Comparison of ENCODE assay signal across 8 mouse cellular contexts in the genomic region with DNA sequence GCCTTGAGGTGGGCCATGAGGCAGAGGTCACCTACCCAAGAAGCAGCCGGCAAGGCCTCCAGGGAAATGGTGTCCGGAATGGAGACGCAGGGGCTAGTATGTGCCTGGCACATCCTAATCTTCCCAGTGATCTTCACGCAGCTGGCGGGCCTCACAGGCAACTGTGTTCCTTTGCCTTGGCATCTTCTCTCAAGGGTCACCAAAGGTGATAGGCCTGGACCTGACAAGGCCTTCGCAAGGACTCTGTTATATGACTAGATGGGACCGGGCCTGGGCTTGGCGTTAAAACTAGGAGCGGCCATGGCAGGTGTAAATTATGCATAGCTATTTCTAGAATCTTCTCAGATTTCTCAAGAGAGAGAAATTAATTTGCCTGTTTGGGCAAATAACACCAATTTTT.
DNase-seq lines count a peak whose midpoint lies in the region; ATAC-seq and TF ChIP-seq lines count a peak whose summit lies in the region.

No protein-coding gene starts in this region.

- H3K4me2 ChIP-seq in forebrain, embryonic 12.5 days: no peak overlapping the region
- no peak overlapping the region; the same call in 1 of the 2 replicates for H3K4me2 ChIP-seq in forebrain, embryonic 13.5 days
- peak overlapping the region; percentile 73 for H3K4me2 ChIP-seq in hindbrain, postnatal 0 days (ENCODE audit: low read depth, low read length)
- peak overlapping the region; percentile 79 for H3K4me2 ChIP-seq in midbrain, embryonic 15.5 days

- no peak for DNase-seq in layer of hippocampus, adult 2 months (ENCODE audit: low spot score in 2 of 2)
- DNase-seq in layer of hippocampus, adult 8-10 months (ENCODE audit: low spot score in 2 of 2): no peak
- no peak for DNase-seq in hindbrain, postnatal 0 days (ENCODE audit: low spot score)
- no peak for DNase-seq in adipocyte (ENCODE audit: low spot score)
- no peak for DNase-seq in natural killer cell, adult 2 months (ENCODE audit: low spot score in 2 of 2)

- H3K9ac ChIP-seq in forebrain, embryonic 12.5 days: no peak overlapping the region
- no peak overlapping the region for H3K9ac ChIP-seq in forebrain, embryonic 13.5 days
- H3K9ac ChIP-seq in hindbrain, postnatal 0 days (replicated peaks; ENCODE audit: low read length): no peak overlapping the region
- H3K9ac ChIP-seq in midbrain, embryonic 15.5 days: no peak overlapping the region

- H3K4me3 ChIP-seq in forebrain, embryonic 12.5 days (replicated peaks): no peak overlapping the region
- H3K4me3 ChIP-seq in forebrain, embryonic 13.5 days: no peak overlapping the region
- H3K4me3 ChIP-seq in layer of hippocampus, adult 2 months: peak overlapping the region; percentile 53; the same call in 1 of the 2 replicates
- H3K4me3 ChIP-seq in hindbrain, postnatal 0 days (ENCODE audit: low read length): no peak overlapping the region
- H3K4me3 ChIP-seq in midbrain, embryonic 15.5 days: no peak overlapping the region

- peaks cover 31% of the 10 kb centered on the region for H3K4me1 ChIP-seq in forebrain, embryonic 12.5 days
- peaks cover 31% of the 10 kb centered on the region for H3K4me1 ChIP-seq in forebrain, embryonic 13.5 days
- peaks cover 17% of the 10 kb centered on the region for H3K4me1 ChIP-seq in hindbrain, postnatal 0 days (ENCODE audit: insufficient read depth, low read length)
- peaks cover 31% of the 10 kb centered on the region for H3K4me1 ChIP-seq in midbrain, embryonic 15.5 days

- 84% methylated on average over 9 of the region's 9 CpGs for WGBS in forebrain, embryonic 12.5 days
- WGBS in forebrain, embryonic 13.5 days: 80% methylated on average over 9 of the region's 9 CpGs
- 75% methylated on average over 9 of the region's 9 CpGs for WGBS in hindbrain, postnatal 0 days
- 86% methylated on average over 9 of the region's 9 CpGs for WGBS in midbrain, embryonic 15.5 days

- H3K27me3 ChIP-seq in forebrain, embryonic 12.5 days: peaks cover 19% of the 10 kb centered on the region
- peaks cover 9% of the 10 kb centered on the region for H3K27me3 ChIP-seq in forebrain, embryonic 13.5 days
- no peaks in the 10 kb centered on the region for H3K27me3 ChIP-seq in hindbrain, postnatal 0 days (ENCODE audit: insufficient read depth, low read length)
- H3K27me3 ChIP-seq in midbrain, embryonic 15.5 days (replicated peaks): no peaks in the 10 kb centered on the region; the same call in 1 of the 2 replicates

- H3K9me3 ChIP-seq in forebrain, embryonic 12.5 days: no peaks in the 10 kb centered on the region
- no peaks in the 10 kb centered on the region for H3K9me3 ChIP-seq in forebrain, embryonic 13.5 days (replicated peaks)
- H3K9me3 ChIP-seq in hindbrain, postnatal 0 days (ENCODE audit: low read length): no peaks in the 10 kb centered on the region
- no peaks in the 10 kb centered on the region for H3K9me3 ChIP-seq in midbrain, embryonic 15.5 days

- no peak for TF ChIP-seq CTCF in layer of hippocampus, adult 2 months (conservative IDR thresholded peaks at IDR 0.05)
- TF ChIP-seq CTCF in hindbrain, postnatal 0 days (IDR thresholded peaks at IDR 0.05; ENCODE audit: low read depth): no peak

- ATAC-seq in forebrain, embryonic 12.5 days (ENCODE audit: low FRiP score): 0 out of 2 replicates have a peak, but pooled peaks have one; percentile 25
- no peak for ATAC-seq in forebrain, embryonic 13.5 days
- ATAC-seq in hindbrain, postnatal 0 days: no peak
- no peak for ATAC-seq in midbrain, embryonic 15.5 days (replicated peaks)

- no peak overlapping the region for H3K27ac ChIP-seq in forebrain, embryonic 12.5 days
- no peak overlapping the region for H3K27ac ChIP-seq in forebrain, embryonic 13.5 days
- no peak overlapping the region for H3K27ac ChIP-seq in layer of hippocampus, adult 2 months
- no peak overlapping the region for H3K27ac ChIP-seq in hindbrain, postnatal 0 days
- H3K27ac ChIP-seq in midbrain, embryonic 15.5 days: no peak overlapping the region

- H3K36me3 ChIP-seq in forebrain, embryonic 12.5 days (replicated peaks): no peaks in the 10 kb centered on the region
- H3K36me3 ChIP-seq in forebrain, embryonic 13.5 days (ENCODE audit: poor library complexity, severe bottlenecking): no peaks in the 10 kb centered on the region
- H3K36me3 ChIP-seq in hindbrain, postnatal 0 days (ENCODE audit: insufficient read depth, low read length): no peaks in the 10 kb centered on the region
- H3K36me3 ChIP-seq in midbrain, embryonic 15.5 days (replicated peaks): no peaks in the 10 kb centered on the region

Comparison
In these comparisons a context has a peak if more than half of its experiments do, and no peak if none do; other contexts are left out.
1. H3K4me2 ChIP-seq: peak in hindbrain, postnatal 0 days (single experiment) and midbrain, embryonic 15.5 days (single experiment); none in forebrain, embryonic 12.5 days (single experiment) and forebrain, embryonic 13.5 days (single experiment).